Mouse (Mus musculus) thymus, adult 2 months (tissue): ENCODE measurements at regions not wholly inside any gene's neighbourhood (a gene's known extent, or its start where the extent isn't known, plus 50 kb on each side); places are given as distances from the start of the nearest gene placed in this dataset.

Experiments
- CTCF ChIP-seq: fragments of 200-500 bp; IDR thresholded peaks from 2 replicates; pipeline ENCODE4 v1.5.1; 2012; ENCODE audit warnings: mild to moderate bottlenecking, control low read depth, low read length, moderate library complexity, borderline replicate concordance; ENCODE audit not compliant: control insufficient read depth, poor library complexity, insufficient read depth; ENCODE audit errors: extremely low read depth
- POLR2A ChIP-seq: fragments of 200-500 bp; IDR thresholded peaks from 2 replicates; pipeline ENCODE4 v1.6.1; 2012; ENCODE audit warnings: mild to moderate bottlenecking, low read length, control low read depth, moderate library complexity; ENCODE audit not compliant: control insufficient read depth, poor library complexity, insufficient read depth; ENCODE audit errors: extremely low read depth

DNA sequence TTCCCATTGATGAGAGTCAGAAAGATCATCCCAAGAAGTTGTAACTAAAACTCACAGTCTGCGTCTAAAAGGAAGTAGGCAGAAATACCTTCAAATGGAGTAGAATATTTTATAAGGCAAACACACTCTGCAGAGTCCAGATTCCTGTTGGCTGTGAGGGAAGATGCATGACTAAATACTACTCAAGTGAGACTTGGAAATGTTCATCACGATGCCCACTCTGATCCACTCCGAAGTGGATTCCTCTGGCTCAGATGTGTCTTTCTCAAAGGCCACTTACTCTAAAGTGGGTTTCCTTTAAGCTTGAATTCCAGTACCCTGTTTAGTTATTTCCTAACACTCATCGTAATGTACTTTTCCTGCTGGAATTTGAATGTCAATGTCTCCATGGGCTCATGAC lies 385.2 kb upstream of the Gm10131 start:
- TF ChIP-seq CTCF (no peak), POLR2A (no peak)
